Mouse (Mus musculus) hindbrain, embryonic 13.5 days (tissue): ENCODE measurements around the gene Olfr107. TPM values are rescaled to one million over a fixed set of nuclear protein-coding genes. Genes with fewer than 3 reads are reported as not detected.

Experiments used
- ATAC-seq: fragments of 200-750 bp; cut with Nextera tagmentation; 2 replicates; pipeline ENCODE4 v1.8.0; 2017; ENCODE audit warnings: moderate TSS enrichment; ENCODE audit not compliant: low FRiP score
- H3K27ac ChIP-seq: fragments of 300-500 bp; sonication (generic); 2 replicates; pipeline ENCODE4 v1.5.1; 2015; ENCODE audit warnings: inconsistent platforms, mild to moderate bottlenecking, moderate library complexity
- H3K27me3 ChIP-seq: fragments of 300-500 bp; sonication (generic); 2 replicates; pipeline ENCODE4 v1.6.1; 2015; ENCODE audit warnings: mild to moderate bottlenecking, inconsistent platforms
- H3K36me3 ChIP-seq: fragments of 300-500 bp; sonication (generic); 2 replicates; pipeline ENCODE4 v1.6.1; 2015; ENCODE audit warnings: mild to moderate bottlenecking, inconsistent platforms
- H3K4me1 ChIP-seq: fragments of 300-500 bp; sonication (generic); replicated peaks from 2 replicates; pipeline ENCODE4 v1.6.1; 2015; ENCODE audit warnings: inconsistent platforms
- H3K4me2 ChIP-seq: fragments of 300-500 bp; sonication (generic); 2 replicates; pipeline ENCODE4 v1.6.1; 2015; ENCODE audit warnings: inconsistent platforms, mild to moderate bottlenecking, moderate library complexity
- H3K4me3 ChIP-seq: fragments of 300-500 bp; sonication (generic); 2 replicates; pipeline ENCODE4 v1.5.1; 2015; ENCODE audit warnings: mild to moderate bottlenecking, inconsistent platforms
- H3K9ac ChIP-seq: fragments of 300-500 bp; sonication (generic); 2 replicates; pipeline ENCODE4 v1.6.1; 2015; ENCODE audit warnings: mild to moderate bottlenecking, inconsistent platforms
- H3K9me3 ChIP-seq: fragments of 300-500 bp; sonication (generic); 2 replicates; pipeline ENCODE4 v1.6.1; 2016; ENCODE audit warnings: inconsistent platforms
- WGBS: fragments of 180-500 bp; shearing (Covaris S2); methylation state at CpG from one replicate; pipeline ENCODE4 v1.1.7; 2015; 5-methylcytosine and 5-hydroxymethylcytosine counted together
- polyA plus RNA-seq: library from polyadenylated mRNA; unstranded; fragments of >200 nt; fragmentation: Nextera tagmentation; extraction: Ambion mirVana; gene quantifications from 2 replicates; pipeline ENCODE4 v1.2.1, GENCODE M21; 2015

Gene Olfr107
- not detected in 2 replicates for polyA plus RNA-seq

GRCm38 (mm10) chr17:37398926-37399325, at the start of gene Olfr107:
Gene Olfr107 (plus strand): TSS chr17:37399226.
- Histone ChIP-seq H3K4me3 (no peak within 1 kb of the TSS), H3K36me3 (no peaks in the 10 kb centered on the region), H3K4me2 (no peak within 1 kb of the TSS), H3K4me1 (no peaks in the 10 kb centered on the region), H3K27ac (no peak within 1 kb of the TSS), H3K27me3 (no peaks in the 10 kb centered on the region), H3K9me3 (no peaks in the 10 kb centered on the region), H3K9ac (no peak within 1 kb of the TSS)
- no peak for ATAC-seq
- 83% methylated on average over 3 of the region's 3 CpGs for WGBS

- H3K4me2 ChIP-seq, result no peak within 1 kb of the TSS
- no peaks in the 10 kb centered on the region for H3K36me3 ChIP-seq
- H3K9me3 ChIP-seq, result no peaks in the 10 kb centered on the region
- no peak within 1 kb of the TSS for H3K27ac ChIP-seq
- H3K27me3 ChIP-seq, result no peaks in the 10 kb centered on the region
- no peaks in the 10 kb centered on the region for H3K4me1 ChIP-seq
- no peak for ATAC-seq
- H3K4me3 ChIP-seq, result no peak within 1 kb of the TSS
- no peak within 1 kb of the TSS for H3K9ac ChIP-seq
These were observed 39.7 kb upstream of the Olfr107 start, which contains the start of gene Olfr104-ps for GRCm38 (mm10) chr17:37359282-37359681. Gene Olfr104-ps (plus strand): TSS chr17:37359582.

GRCm38 (mm10) chr17:37378733-37379132, 20.3 kb upstream of the Olfr107 start, which contains the start of gene Olfr105-ps:
Gene Olfr105-ps (plus strand): TSS chr17:37379033.
- Histone ChIP-seq H3K9me3 (no peaks in the 10 kb centered on the region), H3K36me3 (no peaks in the 10 kb centered on the region), H3K27me3 (no peaks in the 10 kb centered on the region), H3K4me2 (no peak within 1 kb of the TSS), H3K4me3 (no peak within 1 kb of the TSS), H3K4me1 (no peaks in the 10 kb centered on the region), H3K27ac (no peak within 1 kb of the TSS), H3K9ac (no peak within 1 kb of the TSS)
- no peak for ATAC-seq

GRCm38 (mm10) chr17:37390093-37390492, 8.9 kb upstream of the Olfr107 start, which contains the start of gene Olfr106-ps:
Gene Olfr106-ps (plus strand): TSS chr17:37390393.
- H3K4me2 ChIP-seq, result no peak within 1 kb of the TSS
- H3K4me1 ChIP-seq, result no peaks in the 10 kb centered on the region
- H3K9ac ChIP-seq, result no peak within 1 kb of the TSS
- no peak within 1 kb of the TSS for H3K4me3 ChIP-seq
- H3K9me3 ChIP-seq, result no peaks in the 10 kb centered on the region
- H3K27me3 ChIP-seq, result no peaks in the 10 kb centered on the region
- no peaks in the 10 kb centered on the region for H3K36me3 ChIP-seq
- ATAC-seq, result no peak
- no peak within 1 kb of the TSS for H3K27ac ChIP-seq
- WGBS, result 79% methylated on average over 1 of the region's 1 CpGs

- no peak overlapping the region for H3K9ac ChIP-seq
- H3K36me3 ChIP-seq, result no peaks in the 10 kb centered on the region
- no peak overlapping the region for H3K4me3 ChIP-seq
- no peak overlapping the region for H3K27ac ChIP-seq
- no peak overlapping the region for H3K4me2 ChIP-seq
- no peak for ATAC-seq
- H3K4me1 ChIP-seq, result no peaks in the 10 kb centered on the region
- no peaks in the 10 kb centered on the region for H3K9me3 ChIP-seq
- H3K27me3 ChIP-seq, result no peaks in the 10 kb centered on the region
These were observed 14.4 kb downstream of the Olfr107 start for GRCm38 (mm10) chr17:37413380-37413779.

- no peak within 1 kb of the TSS for H3K9ac ChIP-seq
- no peak within 1 kb of the TSS for H3K27ac ChIP-seq
- H3K36me3 ChIP-seq, result no peaks in the 10 kb centered on the region
- no peaks in the 10 kb centered on the region for H3K9me3 ChIP-seq
- H3K27me3 ChIP-seq, result no peaks in the 10 kb centered on the region
- no peak for ATAC-seq
- no peak within 1 kb of the TSS for H3K4me2 ChIP-seq
- 71% methylated on average over 1 of the region's 1 CpGs for WGBS
- no peaks in the 10 kb centered on the region for H3K4me1 ChIP-seq
- no peak within 1 kb of the TSS for H3K4me3 ChIP-seq
These were observed 46.2 kb downstream of the Olfr107 start, which contains the start of gene Olfr108 for GRCm38 (mm10) chr17:37445180-37445579. Gene Olfr108 (plus strand): TSS chr17:37445480.

Other genes with a start within 250 kb of the Olfr107 start
- gene Olfr93, start 237.7 kb upstream of the Olfr107 start, polyA plus RNA-seq, result not detected in 2 replicates
- gene Ubd, start 205.3 kb upstream of the Olfr107 start, polyA plus RNA-seq, result not detected in 2 replicates
- not detected in 2 replicates for gene Olfr94, start 198.2 kb upstream of the Olfr107 start, polyA plus RNA-seq
- not detected in 2 replicates for gene Olfr95, start 186.1 kb upstream of the Olfr107 start, polyA plus RNA-seq
- gene Olfr96, start 179.1 kb upstream of the Olfr107 start, polyA plus RNA-seq, result not detected in 2 replicates
- not detected in 2 replicates for gene Olfr97, start 161.9 kb upstream of the Olfr107 start, polyA plus RNA-seq
- not detected in 2 replicates for gene Olfr98, start 135.5 kb upstream of the Olfr107 start, polyA plus RNA-seq
- 1.1 TPM in 2 replicates for gene H2-M3, start 129.0 kb upstream of the Olfr107 start, polyA plus RNA-seq
- gene Olfr99, start 115.8 kb upstream of the Olfr107 start, polyA plus RNA-seq, result 0.14 TPM in 1 of 2 replicates, not detected in the other
- gene Olfr101, start 94.9 kb upstream of the Olfr107 start, polyA plus RNA-seq, result not detected in 2 replicates
- gene Olfr102, start 82.2 kb upstream of the Olfr107 start, polyA plus RNA-seq, result not detected in 2 replicates
- not detected in 2 replicates for gene Olfr103, start 59.5 kb upstream of the Olfr107 start, polyA plus RNA-seq
- gene Olfr104-ps, start 39.6 kb upstream of the Olfr107 start, polyA plus RNA-seq, result not detected in 2 replicates
- not detected in 2 replicates for gene Olfr105-ps, start 20.2 kb upstream of the Olfr107 start, polyA plus RNA-seq
- gene Olfr106-ps, start 8.8 kb upstream of the Olfr107 start, polyA plus RNA-seq, result not detected in 2 replicates
- gene Olfr108, start 46.3 kb downstream of the Olfr107 start, polyA plus RNA-seq, result not detected in 2 replicates
- not detected in 2 replicates for gene Olfr109, start 59.7 kb downstream of the Olfr107 start, polyA plus RNA-seq
- not detected in 2 replicates for gene H2-M2, start 84.3 kb downstream of the Olfr107 start, polyA plus RNA-seq
- gene Olfr110, start 93.2 kb downstream of the Olfr107 start, polyA plus RNA-seq, result not detected in 2 replicates
- gene Olfr111, start 108.8 kb downstream of the Olfr107 start, polyA plus RNA-seq, result not detected in 2 replicates
- gene Olfr112, start 170.2 kb downstream of the Olfr107 start, polyA plus RNA-seq, result not detected in 2 replicates
- not detected in 2 replicates for gene Olfr113, start 178.4 kb downstream of the Olfr107 start, polyA plus RNA-seq
- gene Olfr114, start 193.5 kb downstream of the Olfr107 start, polyA plus RNA-seq, result not detected in 2 replicates
- not detected in 2 replicates for gene Olfr115, start 227.9 kb downstream of the Olfr107 start, polyA plus RNA-seq
- gene Olfr116, start 228.0 kb downstream of the Olfr107 start, polyA plus RNA-seq, result not detected in 2 replicates